Mouse (Mus musculus) retina, postnatal 7 days (tissue): Measurements from ENCODE around the gene Abcf1.
A peak's percentile ranks its signal among the peaks of the same experiment; 100 is the strongest.
"Not testable (repeated sequence)": the region's sequence is repeated elsewhere in the genome, so short reads cannot be mapped to it uniquely, and the experiment has no call there.

Experiments used
- DNase-seq: peaks from one replicate; pipeline ENCODE4 v3.0.0-alpha.2; 2012; ENCODE audit warnings: low read depth, low spot score

Gene Abcf1

DNA sequence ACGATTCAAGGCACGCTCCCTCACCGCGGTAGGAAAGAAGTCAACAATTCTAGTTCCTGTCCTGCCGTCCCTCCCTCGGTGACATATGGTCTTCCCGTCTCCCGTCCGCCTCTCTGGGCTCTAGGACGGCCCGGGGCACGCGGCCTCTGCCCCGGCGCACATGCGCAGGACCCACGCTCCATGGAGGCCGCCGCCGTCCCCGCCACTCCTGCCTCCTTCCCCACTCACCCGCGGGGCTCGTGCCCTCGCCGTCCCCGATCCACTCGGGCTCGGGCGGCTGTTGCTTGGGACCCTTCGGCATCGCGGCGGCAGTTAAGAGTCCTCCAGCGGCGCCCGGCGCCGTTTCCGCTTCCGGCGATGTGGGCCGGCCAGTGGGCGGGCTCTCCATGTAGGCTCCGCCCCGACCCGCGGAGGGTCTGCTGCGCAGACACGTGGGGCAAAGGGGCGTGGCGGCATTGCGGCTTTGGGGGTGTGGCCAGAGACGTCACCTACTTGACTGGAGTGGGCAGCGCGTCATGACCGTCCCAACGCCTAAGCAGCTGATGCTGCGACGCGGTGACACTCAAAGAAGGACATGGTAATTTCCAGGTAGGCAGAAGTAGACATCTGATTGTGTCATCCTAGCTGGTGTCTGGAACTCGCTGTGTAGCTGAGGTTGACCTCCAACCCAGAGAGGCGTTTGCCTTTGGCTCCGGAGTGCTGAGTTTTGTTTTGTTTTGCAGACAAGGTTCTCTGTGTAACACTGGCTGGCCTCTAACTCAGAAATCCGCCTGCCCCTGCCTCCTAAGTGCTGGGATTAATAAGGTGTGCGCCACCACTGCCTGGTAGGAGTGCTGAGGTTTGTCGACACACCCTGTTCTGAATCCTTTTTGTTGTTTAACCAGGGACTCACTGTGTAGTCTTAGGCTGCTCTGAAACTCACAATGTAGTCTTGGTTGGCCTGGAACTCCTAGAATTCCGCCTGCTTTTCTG lies at the start of gene Abcf1:
Gene Abcf1, minus strand, starts transcription at position 344 of the 972 bp plus-strand sequence.
- peak; percentile 95 for DNase-seq

DNA sequence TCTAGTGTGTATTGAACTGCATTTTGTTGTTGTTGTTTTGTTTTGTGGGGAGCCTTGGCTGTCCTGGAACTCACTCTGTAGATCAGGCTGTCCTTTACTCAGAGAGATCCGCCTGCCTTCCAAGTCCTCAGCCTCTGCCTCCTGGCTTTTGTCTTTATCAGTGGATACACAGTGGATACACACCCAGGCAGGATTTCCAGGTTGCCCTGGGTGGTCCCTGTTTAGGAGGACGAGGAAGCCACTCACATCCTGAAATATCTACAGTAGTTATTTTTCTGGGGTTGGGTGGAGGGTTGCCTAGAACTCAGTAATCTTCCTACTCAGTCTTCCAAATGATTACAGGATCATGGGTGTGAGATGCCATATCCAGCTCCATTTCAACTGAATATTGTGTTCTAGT lies 49.4 kb upstream of the Abcf1 start:
- DNase-seq: no peak

- DNase-seq: no peak
These were observed 47.5 kb upstream of the Abcf1 start for GRCm38 (mm10) chr17:36017046-36017445.

DNA sequence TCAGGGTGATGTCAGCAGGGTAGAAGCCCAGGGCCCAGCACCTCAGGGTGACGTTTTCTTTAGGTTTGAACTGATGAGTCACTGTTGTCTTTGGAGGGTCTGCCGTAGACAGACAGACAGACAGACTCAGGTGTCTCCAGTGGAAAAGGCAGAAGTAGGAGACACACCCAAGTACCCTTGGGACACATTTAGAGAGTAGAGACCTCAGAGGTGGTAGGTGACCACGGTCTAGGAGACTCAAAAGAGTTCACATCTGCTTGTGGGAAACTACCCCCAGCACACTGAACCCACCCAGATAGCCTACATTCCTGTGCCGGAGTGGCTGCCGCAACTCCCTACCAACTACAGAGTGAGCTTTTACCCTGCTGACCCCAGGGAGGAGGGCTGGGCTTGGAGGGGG lies 45.4 kb upstream of the Abcf1 start:
- no peak for DNase-seq

DNA sequence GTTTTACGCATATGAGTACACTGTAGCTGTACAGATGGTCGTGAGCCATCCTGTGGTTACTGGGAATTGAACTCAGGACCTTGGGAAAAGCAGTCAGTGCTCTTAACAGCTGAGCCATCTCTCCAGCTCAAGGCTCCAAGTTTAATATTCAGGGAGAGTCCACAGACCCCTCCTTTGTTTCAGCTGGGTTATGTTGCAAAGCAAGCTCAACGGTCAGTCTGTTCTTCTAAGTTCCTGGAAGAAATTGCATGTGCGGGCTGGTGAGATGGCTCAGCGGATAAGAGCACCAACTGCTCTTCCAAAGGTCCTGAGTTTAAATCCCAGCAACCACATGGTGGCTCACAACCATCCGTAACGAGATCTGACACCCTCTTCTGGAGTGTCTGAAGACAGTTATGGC lies 34.8 kb upstream of the Abcf1 start:
- DNase-seq: not testable (repeated sequence)

DNA sequence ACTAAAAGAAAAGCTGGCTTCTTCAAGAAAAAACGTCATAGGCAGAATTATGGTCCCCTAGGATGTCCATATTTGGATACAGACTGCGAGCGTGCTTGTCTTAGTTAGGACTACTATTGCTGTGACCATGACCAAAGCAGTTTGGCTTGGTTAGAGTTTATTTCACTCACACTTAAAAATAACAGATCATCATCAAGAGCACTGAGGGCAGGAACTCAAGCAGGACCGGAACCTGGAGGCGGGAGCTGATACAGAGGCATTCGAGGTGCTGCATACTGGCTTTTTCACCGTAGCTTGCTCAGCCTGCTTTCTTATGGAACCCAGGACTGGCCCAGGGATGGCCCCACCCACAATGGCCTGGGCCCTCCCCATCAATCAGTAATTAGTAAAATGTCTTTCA lies 33.8 kb upstream of the Abcf1 start:
- DNase-seq: no peak

DNA sequence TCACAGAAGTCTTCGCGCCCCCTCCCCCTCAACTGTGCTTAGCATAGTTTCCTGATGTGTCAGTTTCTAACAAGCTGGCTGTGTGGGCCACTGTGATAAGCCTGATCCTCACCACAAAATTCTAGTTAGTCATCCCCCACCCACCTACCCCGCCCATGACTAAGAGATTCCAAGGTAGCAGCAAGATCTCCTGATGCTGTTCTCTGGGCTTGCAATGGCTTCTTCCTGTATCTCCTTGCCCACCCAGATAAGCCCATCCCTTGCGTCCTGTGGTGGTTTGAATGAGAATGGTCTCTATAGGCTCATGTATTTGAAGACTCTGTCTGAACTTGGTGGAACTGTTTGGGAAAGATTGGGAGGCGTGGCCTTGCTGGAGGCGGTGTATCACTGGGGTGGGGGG lies 32.4 kb upstream of the Abcf1 start:
- no peak for DNase-seq

DNA sequence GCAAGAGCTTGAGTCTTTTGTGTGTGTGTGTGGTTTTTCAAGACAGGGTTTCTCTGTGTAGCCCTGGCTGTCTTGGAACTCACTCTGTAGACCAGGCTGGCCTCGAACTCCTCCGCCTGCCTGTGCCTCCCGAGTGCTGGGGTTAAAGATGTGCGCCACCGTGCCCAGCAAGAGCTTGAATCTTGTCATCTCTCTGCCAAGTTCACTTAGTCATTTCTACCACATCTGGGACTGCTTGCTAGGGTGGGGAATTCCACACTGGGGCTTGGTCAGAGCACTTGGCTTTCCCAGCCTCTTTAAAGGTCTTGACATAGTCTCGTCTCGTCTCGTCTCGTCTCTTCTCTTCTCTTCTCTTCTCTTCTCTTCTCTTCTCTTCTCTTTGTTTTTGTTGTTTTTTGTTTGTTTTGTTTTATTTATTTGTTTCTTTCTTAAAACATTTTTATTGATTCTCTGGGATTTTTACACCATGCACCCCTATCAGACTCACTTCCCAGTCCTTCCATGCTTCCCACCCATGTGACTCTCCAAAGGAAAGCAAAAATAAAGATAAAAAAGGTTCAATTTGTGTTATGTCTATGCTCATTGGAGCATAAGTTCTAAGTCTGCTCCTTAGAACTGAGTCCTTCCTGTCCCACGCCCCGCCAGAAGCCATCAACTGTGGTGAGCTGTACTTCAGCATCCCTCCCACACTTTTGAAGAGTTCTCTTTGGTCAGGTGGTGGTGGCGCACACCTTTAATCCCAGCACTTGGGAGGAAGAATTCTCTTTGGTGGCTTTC lies 31.7 kb upstream of the Abcf1 start:
- DNase-seq: no peak

- DNase-seq: no peak
These were observed 30.8 kb upstream of the Abcf1 start for GRCm38 (mm10) chr17:36000349-36000748.

- DNase-seq: no peak
These were observed 29.8 kb upstream of the Abcf1 start for GRCm38 (mm10) chr17:35999356-35999755.

GRCm38 (mm10) chr17:35998545-35999305 lies 29.2 kb upstream of the Abcf1 start:
- no peak for DNase-seq

DNA sequence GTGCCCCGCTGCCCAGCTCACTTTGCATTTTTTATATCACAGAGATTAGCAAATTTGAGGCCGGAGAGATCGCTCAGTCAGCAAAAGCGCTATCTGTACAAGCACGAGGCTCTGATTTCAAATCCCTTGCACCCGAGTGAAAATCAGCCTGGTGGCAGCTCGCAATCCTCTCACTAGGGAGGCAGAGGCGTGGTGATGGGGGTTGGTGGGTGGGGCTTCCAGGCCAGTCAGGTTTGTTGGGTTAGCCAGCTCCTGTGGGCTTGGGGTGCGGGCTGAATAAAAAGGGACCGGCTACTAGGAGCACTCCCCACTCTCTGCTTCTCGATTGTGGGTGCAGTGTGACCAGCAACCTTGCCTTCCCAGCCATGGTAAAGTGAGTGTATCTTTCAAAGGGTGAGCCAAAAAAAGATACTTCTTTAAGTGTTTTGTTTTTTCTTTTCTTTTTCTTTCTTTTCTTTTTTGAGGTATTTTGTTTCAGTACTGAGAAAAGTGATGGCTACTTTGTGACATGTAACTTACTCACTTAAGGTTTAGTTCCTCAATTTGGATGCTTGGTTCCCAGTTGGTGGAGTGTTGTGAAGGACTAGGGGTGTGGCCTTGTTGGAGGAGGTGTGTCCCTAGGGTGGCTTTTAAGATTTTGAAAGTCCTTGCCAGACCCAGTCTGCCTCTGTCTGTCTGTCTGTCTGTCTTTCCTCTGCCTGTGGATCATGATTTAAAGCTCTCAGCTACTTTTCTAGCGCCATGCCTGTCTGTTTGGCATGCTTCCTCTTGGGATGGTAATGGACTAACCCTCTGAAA lies 28.4 kb upstream of the Abcf1 start:
- DNase-seq: no peak

- peak; percentile 90 for DNase-seq
These were observed 27.4 kb upstream of the Abcf1 start for GRCm38 (mm10) chr17:35996949-35997348.

DNA sequence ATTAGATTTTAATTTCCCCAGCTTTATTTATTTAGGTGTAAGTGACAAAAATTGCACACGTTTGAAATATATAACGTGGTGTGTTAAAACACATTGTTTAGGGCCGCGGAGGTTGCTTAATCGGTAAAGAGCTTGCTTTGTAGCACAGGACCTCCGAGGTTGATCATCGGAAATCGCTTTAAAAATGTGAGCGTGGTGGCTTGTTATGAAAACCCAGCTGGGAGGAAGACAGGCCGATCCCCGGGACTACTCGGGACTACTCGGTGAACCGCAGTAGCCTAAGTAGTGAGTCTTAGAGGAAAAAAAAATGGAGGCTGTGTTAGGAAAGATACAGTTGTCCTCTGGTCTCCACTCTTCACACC lies 25.3 kb upstream of the Abcf1 start:
- no peak for DNase-seq

- peak; percentile 72 for DNase-seq
These were observed 24.8 kb upstream of the Abcf1 start for GRCm38 (mm10) chr17:35994175-35994878.

DNA sequence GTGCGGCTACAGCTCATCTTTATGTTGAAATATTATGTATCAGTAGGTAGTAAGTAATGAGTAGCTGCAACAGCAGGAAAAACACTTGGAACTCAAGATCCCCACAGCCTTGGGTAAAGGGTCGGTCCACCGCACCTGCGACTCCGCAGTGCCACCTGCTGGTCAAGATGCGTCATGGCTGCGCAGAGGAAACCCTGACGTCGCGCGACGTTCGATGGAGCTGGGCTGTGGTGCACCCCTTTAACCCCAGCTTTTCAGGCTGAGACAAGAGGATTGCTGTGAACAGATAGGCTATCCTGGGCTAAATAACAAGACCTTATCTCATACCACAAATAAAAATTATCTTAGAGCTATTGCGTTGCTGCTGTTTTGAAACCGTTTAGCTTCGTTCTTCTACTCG lies 24.1 kb upstream of the Abcf1 start:
- peak; percentile 76 for DNase-seq

DNA sequence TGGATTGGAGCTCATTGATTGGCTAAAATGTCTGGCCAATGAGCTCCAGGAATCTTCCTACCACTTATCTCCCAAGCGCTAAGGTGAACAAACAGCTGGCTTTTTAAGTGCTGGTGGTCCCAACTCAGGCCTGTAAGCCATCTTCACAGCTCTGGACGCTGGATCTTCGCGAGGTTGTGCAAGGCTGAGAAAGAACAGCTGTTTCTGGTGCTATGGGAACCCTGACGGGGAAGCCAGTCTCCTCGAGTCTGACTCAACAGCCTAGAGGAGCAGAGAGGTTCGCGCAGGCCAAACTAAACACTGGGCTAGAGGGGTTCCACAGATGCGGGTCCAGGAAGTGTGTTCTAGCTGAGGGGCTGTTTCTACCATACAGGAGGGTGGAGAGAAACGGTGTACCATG lies 22.2 kb upstream of the Abcf1 start:
- no peak for DNase-seq

- no peak for DNase-seq
These were observed 12.2 kb upstream of the Abcf1 start for GRCm38 (mm10) chr17:35981776-35982175.

GRCm38 (mm10) chr17:35980363-35980754 lies 10.8 kb upstream of the Abcf1 start:
- no peak for DNase-seq
